Mouse (Mus musculus): ENCODE results near the gene Nceh1. TPM values are rescaled to one million over a fixed set of nuclear protein-coding genes. Genes with fewer than 3 reads are reported as not detected.

Nceh1 gene
- total and polyA plus RNA-seq, 3 experiments = 8.2 to 9.3 TPM; not detected in 1

- Histone ChIP-seq H3K79me2 (ENCODE audit: control insufficient read depth, insufficient read depth, low read length, poor library complexity) (no peaks in the 10 kb centered on the region), H3K27me3 (ENCODE audit: control insufficient read depth in 1 of 2, insufficient read depth in 2 of 2, low read length in 2 of 2) (no peaks in the 10 kb centered on the region), H3K4me1 (ENCODE audit: control insufficient read depth in 1 of 2, insufficient read depth in 2 of 2, low read length in 2 of 2) (peaks cover 7 to 29% of the 10 kb centered on the region in 2 experiments), H3K4me3 (ENCODE audit: control insufficient read depth in 1 of 2, insufficient read depth in 1 of 2, low read depth in 2 of 2, low read length in 2 of 2) (no peak overlapping the region), H3K9me3 (replicated peaks; ENCODE audit: insufficient read depth, low read length) (no peaks in the 10 kb centered on the region), H3K36me3 (ENCODE audit: control insufficient read depth in 1 of 2, insufficient read depth in 2 of 2, low read length in 2 of 2) (peaks cover 0 to 19% of the 10 kb centered on the region in 2 experiments; a peak in 2 of 4 replicates), H3K9ac (ENCODE audit: control insufficient read depth, low read depth, low read length, poor library complexity, severe bottlenecking) (no peak overlapping the region), H3K27ac (ENCODE audit: control insufficient read depth, low read depth, low read length) (peak overlapping the region; percentile 8; the same call in 1 of the 2 replicates)
- no peak for DNase-seq (ENCODE audit: low read depth, low spot score)
- TF ChIP-seq CHD1 (IDR thresholded peaks at IDR 0.05; ENCODE audit: low read depth, low read length) (no peak), ELF1 (IDR thresholded peaks at IDR 0.05; ENCODE audit: low read depth, low read length) (no peak)
These were observed 12.9 kb downstream of the Nceh1 start for GRCm38 (mm10) chr3:27195573-27196227.

GRCm38 (mm10) chr3:27196529-27196928 lies 13.8 kb downstream of the Nceh1 start:
- Histone ChIP-seq H3K27me3 (ENCODE audit: control insufficient read depth in 1 of 2, insufficient read depth in 2 of 2, low read length in 2 of 2) (no peaks in the 10 kb centered on the region), H3K9me3 (replicated peaks; ENCODE audit: insufficient read depth, low read length) (no peaks in the 10 kb centered on the region), H3K36me3 (ENCODE audit: control insufficient read depth in 1 of 2, insufficient read depth in 2 of 2, low read length in 2 of 2) (peaks cover 0 to 18% of the 10 kb centered on the region in 2 experiments; a peak in 2 of 4 replicates), H3K27ac (ENCODE audit: control insufficient read depth, low read depth, low read length) (no peak overlapping the region), H3K4me1 (ENCODE audit: control insufficient read depth in 1 of 2, insufficient read depth in 2 of 2, low read length in 2 of 2) (peaks cover 7 to 29% of the 10 kb centered on the region in 2 experiments), H3K79me2 (ENCODE audit: control insufficient read depth, insufficient read depth, low read length, poor library complexity) (no peaks in the 10 kb centered on the region), H3K4me3 (ENCODE audit: control insufficient read depth in 1 of 2, insufficient read depth in 1 of 2, low read depth in 2 of 2, low read length in 2 of 2) (no peak overlapping the region), H3K9ac (ENCODE audit: control insufficient read depth, low read depth, low read length, poor library complexity, severe bottlenecking) (no peak overlapping the region)
- no peak for DNase-seq (ENCODE audit: low read depth, low spot score)
- TF ChIP-seq ZKSCAN1 (IDR thresholded peaks at IDR 0.05; ENCODE audit: low read depth, low read length) = no peak
- TF ChIP-seq MAX (IDR thresholded peaks at IDR 0.05; ENCODE audit: low read length) = no peak
- TF ChIP-seq NELFE (IDR thresholded peaks at IDR 0.05; ENCODE audit: low read depth, low read length) = no peak
- TF ChIP-seq ELF1 (IDR thresholded peaks at IDR 0.05; ENCODE audit: low read depth, low read length) = no peak
- TF ChIP-seq TBP (IDR thresholded peaks at IDR 0.05; ENCODE audit: low read depth, low read length) = no peak
- no peak for TF ChIP-seq CTCF (IDR thresholded peaks at IDR 0.05 in 2 of 3, conservative IDR thresholded peaks at IDR 0.05 in 1 of 3; ENCODE audit: control insufficient read depth in 1 of 3, insufficient read depth in 1 of 3, low read depth in 2 of 3, low read length in 3 of 3, poor library complexity in 1 of 3, severe bottlenecking in 1 of 3)

GRCm38 (mm10) chr3:27197816-27198215 lies 15.1 kb downstream of the Nceh1 start:
- H3K79me2 ChIP-seq (ENCODE audit: control insufficient read depth, insufficient read depth, low read length, poor library complexity) = no peaks in the 10 kb centered on the region
- no peak overlapping the region for H3K27ac ChIP-seq (ENCODE audit: control insufficient read depth, low read depth, low read length)
- no peaks in the 10 kb centered on the region for H3K27me3 ChIP-seq (ENCODE audit: control insufficient read depth in 1 of 2, insufficient read depth in 2 of 2, low read length in 2 of 2)
- peaks cover 7 to 28% of the 10 kb centered on the region in 2 experiments for H3K4me1 ChIP-seq (ENCODE audit: control insufficient read depth in 1 of 2, insufficient read depth in 2 of 2, low read length in 2 of 2)
- TF ChIP-seq UBTF (IDR thresholded peaks at IDR 0.05; ENCODE audit: borderline replicate concordance, insufficient read depth, low read depth, low read length) (no peak), MEF2A (IDR thresholded peaks at IDR 0.05; ENCODE audit: extremely low read depth, insufficient replicate concordance, low read depth, low read length, poor library complexity, severe bottlenecking) (no peak), SMC3 (IDR thresholded peaks at IDR 0.05; ENCODE audit: low read depth, low read length) (no peak), POLR2AphosphoS2 (IDR thresholded peaks at IDR 0.05; ENCODE audit: low read length) (no peak)
- no peak for DNase-seq (ENCODE audit: low read depth, low spot score)
- H3K9ac ChIP-seq (ENCODE audit: control insufficient read depth, low read depth, low read length, poor library complexity, severe bottlenecking) = no peak overlapping the region
- peaks cover 0 to 18% of the 10 kb centered on the region in 2 experiments; a peak in 2 of 4 replicates for H3K36me3 ChIP-seq (ENCODE audit: control insufficient read depth in 1 of 2, insufficient read depth in 2 of 2, low read length in 2 of 2)
- H3K4me3 ChIP-seq (ENCODE audit: control insufficient read depth in 1 of 2, insufficient read depth in 1 of 2, low read depth in 2 of 2, low read length in 2 of 2) = no peak overlapping the region
- H3K9me3 ChIP-seq (replicated peaks; ENCODE audit: insufficient read depth, low read length) = no peaks in the 10 kb centered on the region

Measured in MEL (cell line).